Mouse (Mus musculus) c-Kit-positive CD71-negative TER-119-negative erythroid progenitor cells, embryonic 14.5 days (primary cell): Measurements from ENCODE around the gene Npr3.

ENCODE experiments used
- DNase-seq: peaks from one replicate; pipeline ENCODE4 v3.0.0-alpha.2; 2013; ENCODE audit warnings: low read depth

The Npr3 gene

GRCm38 (mm10) chr15:11906571-11907531, at the start of gene Npr3:
Gene Npr3 (minus strand): TSS chr15:11907287.
- no peak for DNase-seq

- DNase-seq = no peak
Measured at GRCm38 (mm10) chr15:11956129-11956528, 49.0 kb upstream of the Npr3 start.

- DNase-seq = no peak
Measured at GRCm38 (mm10) chr15:11954190-11954589, 47.1 kb upstream of the Npr3 start.

- DNase-seq = no peak
Measured at GRCm38 (mm10) chr15:11952159-11952558, 45.1 kb upstream of the Npr3 start.

- DNase-seq = no peak
Measured at GRCm38 (mm10) chr15:11951181-11951580, 44.1 kb upstream of the Npr3 start.

GRCm38 (mm10) chr15:11950144-11950543, 43.1 kb upstream of the Npr3 start:
- DNase-seq = no peak

GRCm38 (mm10) chr15:11949490-11949889, 42.4 kb upstream of the Npr3 start:
- DNase-seq = no peak

- DNase-seq = no peak
Measured at GRCm38 (mm10) chr15:11940855-11941254, 33.8 kb upstream of the Npr3 start.

GRCm38 (mm10) chr15:11927742-11928141, 20.7 kb upstream of the Npr3 start:
- DNase-seq = no peak

- DNase-seq = no peak
Measured at GRCm38 (mm10) chr15:11914101-11914500, 7.0 kb upstream of the Npr3 start.

- DNase-seq = no peak
Measured at GRCm38 (mm10) chr15:11909875-11910274, 2.8 kb upstream of the Npr3 start.

- DNase-seq = no peak
Measured at GRCm38 (mm10) chr15:11908166-11908565, 1.1 kb upstream of the Npr3 start.

GRCm38 (mm10) chr15:11906021-11906570, 991 bp downstream of the Npr3 start:
- no peak for DNase-seq

- no peak for DNase-seq
Measured at GRCm38 (mm10) chr15:11904848-11905672, 2.0 kb downstream of the Npr3 start.

- DNase-seq = no peak
Measured at GRCm38 (mm10) chr15:11904043-11904847, 2.8 kb downstream of the Npr3 start.

GRCm38 (mm10) chr15:11903196-11904042, 3.7 kb downstream of the Npr3 start:
- no peak for DNase-seq

GRCm38 (mm10) chr15:11897617-11898016, 9.5 kb downstream of the Npr3 start:
- DNase-seq = no peak

GRCm38 (mm10) chr15:11897162-11897561, 9.9 kb downstream of the Npr3 start:
- DNase-seq = no peak

- DNase-seq = no peak
Measured at GRCm38 (mm10) chr15:11893969-11894368, 13.1 kb downstream of the Npr3 start.

GRCm38 (mm10) chr15:11891395-11891794, 15.7 kb downstream of the Npr3 start:
- DNase-seq = no peak
